10 mouse cellular contexts compared by ENCODE assay signal in the genomic region with DNA sequence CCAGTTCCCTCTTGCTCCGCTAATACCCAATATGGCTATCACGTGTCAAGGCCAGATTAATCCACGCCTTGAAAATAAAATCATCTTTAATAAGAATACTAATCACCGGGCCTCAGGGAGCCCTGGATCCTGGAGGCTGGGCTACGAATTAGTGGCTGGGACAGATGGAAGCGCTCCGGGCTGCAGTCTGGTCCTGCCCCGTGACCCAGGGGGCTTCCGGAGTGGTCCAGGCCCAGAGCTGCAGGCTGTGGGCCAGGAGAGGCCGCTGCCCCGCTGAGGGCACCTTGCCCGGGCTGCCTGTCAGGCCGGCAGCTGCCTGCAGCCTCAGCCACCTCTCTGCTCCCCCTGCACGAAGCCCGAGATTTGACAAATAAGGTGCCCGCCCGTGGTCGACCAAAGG. TPM values are rescaled to one million over a fixed set of nuclear protein-coding genes. Genes with fewer than 3 reads are reported as not detected.
DNase-seq lines count a peak whose midpoint lies in the region; ATAC-seq lines count a peak whose summit lies in the region.
"Had no signal": no experiment of that assay in that cellular context is flagged by ENCODE, and none has a peak within 500 bp of the region (broad histone marks: within the 10 kb centered on the region; RNA-seq: fewer than 3 reads in every experiment).

No protein-coding gene starts in this region.

- no peak overlapping the region for H3K4me2 ChIP-seq in lung, embryonic 16.5 days (ENCODE audit: low read depth, low read length)
- H3K4me2 ChIP-seq: embryonic facial prominence, embryonic 12.5 days; liver, embryonic 12.5 days had no signal

- ATAC-seq in cerebellum, adult (ENCODE audit: insufficient number of reproducible peaks, low FRiP score, low TSS enrichment) = no peak
- ATAC-seq in lung, embryonic 16.5 days (ENCODE audit: low read depth) = peak; percentile 72
- ATAC-seq: liver, embryonic 12.5 days had no signal

- no peak overlapping the region for H3K9ac ChIP-seq in lung, embryonic 16.5 days (ENCODE audit: low read length)
- H3K9ac ChIP-seq: embryonic facial prominence, embryonic 12.5 days; liver, embryonic 12.5 days had no signal

- H3K4me1 ChIP-seq in lung, embryonic 16.5 days (replicated peaks; ENCODE audit: control insufficient read depth, insufficient read depth, low read length) = peaks cover 9% of the 10 kb centered on the region; the same call in 1 of the 2 replicates
- H3K4me1 ChIP-seq: liver, embryonic 12.5 days had no signal

- H3K36me3 ChIP-seq in lung, embryonic 16.5 days (ENCODE audit: control insufficient read depth, insufficient read depth, low read length) = no peaks in the 10 kb centered on the region
- H3K36me3 ChIP-seq: embryonic facial prominence, embryonic 12.5 days; liver, embryonic 12.5 days had no signal

- no peak overlapping the region for H3K4me3 ChIP-seq in lung, embryonic 16.5 days (ENCODE audit: low read length)
- H3K4me3 ChIP-seq: embryonic facial prominence, embryonic 12.5 days; liver, embryonic 12.5 days had no signal

- 15% methylated on average over 18 of the region's 18 CpGs for WGBS in lung, embryonic 16.5 days

- peak; percentile 77 for DNase-seq in cerebellum, adult 11 months
- DNase-seq in ovary, postnatal 36 days (ENCODE audit: low spot score) = peak; percentile 28
- DNase-seq in ovary, adult 18-20 months (ENCODE audit: low spot score) = no peak
- DNase-seq in right cerebral cortex, adult 18-20 months = no peak
- no peak for DNase-seq in B cell, adult 2 months
- DNase-seq in urinary bladder, postnatal 4 days (ENCODE audit: low spot score in 2 of 2) = no peak

- no peaks in the 10 kb centered on the region for H3K9me3 ChIP-seq in lung, embryonic 16.5 days (ENCODE audit: control insufficient read depth, low read length)
- H3K9me3 ChIP-seq: embryonic facial prominence, embryonic 12.5 days; liver, embryonic 12.5 days had no signal

- peaks cover 66% of the 10 kb centered on the region for H3K27me3 ChIP-seq in lung, embryonic 16.5 days (ENCODE audit: control insufficient read depth, insufficient read depth, low read depth, low read length)

- no peak overlapping the region for H3K27ac ChIP-seq in lung, embryonic 16.5 days (ENCODE audit: low read length)
- H3K27ac ChIP-seq: embryonic facial prominence, embryonic 12.5 days; liver, embryonic 12.5 days had no signal

RNA-seq across cellular contexts. Expression of a gene that starts 13.9 kb away (rescaled TPM):
- not detected in 2 replicates for polyA plus RNA-seq in lung, embryonic 16.5 days (2015; fragmentation: Nextera tagmentation; extraction: Ambion mirVana)

RNA-seq across cellular contexts. Expression of a gene that starts 44.2 kb away (rescaled TPM):
- polyA plus RNA-seq in lung, embryonic 16.5 days (2015; fragmentation: Nextera tagmentation; extraction: Ambion mirVana) = 32.6 and 36.7 TPM in 2 replicates

RNA-seq across cellular contexts. Expression of a gene that starts 49.9 kb away (rescaled TPM):
- 21.9 and 24.5 TPM in 2 replicates for polyA plus RNA-seq in lung, embryonic 16.5 days (2015; fragmentation: Nextera tagmentation; extraction: Ambion mirVana)

RNA-seq across cellular contexts. Expression of a gene that starts 56.8 kb away (rescaled TPM):
- 51.9 and 55.2 TPM in 2 replicates for polyA plus RNA-seq in lung, embryonic 16.5 days (2015; fragmentation: Nextera tagmentation; extraction: Ambion mirVana)

Comparison
In these comparisons a context has a peak if more than half of its experiments do, and no peak if none do; other contexts are left out.
1. DNase-seq: peak in cerebellum, adult 11 months (single experiment) and ovary, postnatal 36 days (single experiment); none in ovary, adult 18-20 months (single experiment), right cerebral cortex, adult 18-20 months (single experiment), B cell, adult 2 months (0 of 2) and urinary bladder, postnatal 4 days (0 of 2).